Mouse (Mus musculus): Measurements from ENCODE around the gene Zfp69.

Zfp69 gene

DNA sequence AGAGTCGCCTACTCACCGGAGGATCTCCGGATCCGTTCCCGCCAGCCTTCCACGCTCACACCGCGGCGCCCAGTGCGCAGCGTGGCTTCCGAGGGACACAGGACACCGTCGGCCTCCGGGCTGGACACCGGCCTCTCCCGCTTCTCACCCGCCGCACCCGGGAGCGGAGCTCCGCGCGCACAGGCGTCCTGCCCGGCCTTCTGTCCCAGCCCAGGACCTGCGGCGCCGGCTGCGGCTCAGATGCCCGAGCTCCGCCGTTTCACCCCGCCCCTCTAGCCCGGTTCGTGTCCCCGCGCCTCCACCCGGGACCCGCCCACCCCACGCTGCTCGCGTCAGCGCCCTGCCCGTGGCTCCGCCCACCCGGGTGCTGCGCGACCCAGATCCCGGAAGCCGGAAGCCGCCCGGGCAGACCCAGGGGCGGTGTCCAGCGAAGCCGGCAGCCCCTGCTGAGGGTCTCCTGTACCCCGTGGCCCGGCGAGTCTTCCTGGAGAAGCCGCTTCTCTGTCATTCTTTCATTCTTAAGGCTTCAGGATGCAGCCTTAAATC lies at the start of gene Zfp69:
Gene Zfp69 (minus strand): TSS at position 272 of the 546 bp plus-strand sequence.
- peak; percentile 86 for DNase-seq (ENCODE audit: low spot score)

DNA sequence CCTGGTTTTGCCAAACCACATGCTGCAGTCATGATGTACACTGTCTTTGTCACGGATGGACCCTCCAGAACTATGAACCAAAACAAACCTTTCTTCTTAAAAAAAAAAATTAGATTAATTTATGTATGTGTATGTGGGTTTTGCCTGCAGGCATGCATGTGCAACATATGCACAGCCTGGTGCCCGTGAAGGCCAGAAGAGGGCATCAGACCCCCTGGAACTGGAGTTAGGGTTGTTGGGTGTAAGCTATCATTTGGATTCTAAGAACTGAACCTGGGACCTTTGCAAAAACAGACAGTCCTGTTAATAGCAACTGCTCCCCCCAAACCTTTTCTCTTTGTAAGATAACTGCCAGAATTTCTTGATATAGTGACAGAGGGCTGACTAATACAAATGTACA lies 49.5 kb upstream of the Zfp69 start:
- DNase-seq (ENCODE audit: low spot score): no peak

GRCm38 (mm10) chr4:120995911-120996310 lies 44.4 kb upstream of the Zfp69 start:
- DNase-seq (ENCODE audit: low spot score): no peak

GRCm38 (mm10) chr4:120993025-120993424 lies 41.5 kb upstream of the Zfp69 start:
- DNase-seq (ENCODE audit: low spot score): no peak

GRCm38 (mm10) chr4:120992284-120992683 lies 40.8 kb upstream of the Zfp69 start:
- DNase-seq (ENCODE audit: low spot score): no peak

DNA sequence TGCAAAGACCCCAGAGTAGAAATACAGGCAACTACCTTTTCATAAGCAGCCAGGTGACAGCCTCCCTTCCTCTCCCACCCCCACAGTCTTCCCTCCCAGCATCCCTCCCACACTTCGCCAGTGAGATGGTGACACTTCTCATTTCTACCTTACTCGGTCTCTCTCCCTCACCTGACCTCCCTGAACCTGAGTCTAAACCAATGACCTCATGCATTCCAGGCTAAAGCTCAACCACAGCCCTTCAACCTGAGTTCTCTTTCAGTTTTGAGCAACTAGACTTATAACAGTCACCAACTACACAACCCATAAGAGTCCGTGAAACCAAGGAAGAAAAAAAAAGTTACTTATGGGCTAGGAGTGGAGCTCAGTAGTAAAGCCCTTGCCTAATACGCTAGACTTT lies 35.8 kb upstream of the Zfp69 start:
- no peak for DNase-seq (ENCODE audit: low spot score)

- DNase-seq (ENCODE audit: low spot score): peak; percentile 58
Observed at GRCm38 (mm10) chr4:120986446-120986845, 34.9 kb upstream of the Zfp69 start.

- no peak for DNase-seq (ENCODE audit: low spot score)
Observed at GRCm38 (mm10) chr4:120978221-120978620, 26.7 kb upstream of the Zfp69 start.

DNA sequence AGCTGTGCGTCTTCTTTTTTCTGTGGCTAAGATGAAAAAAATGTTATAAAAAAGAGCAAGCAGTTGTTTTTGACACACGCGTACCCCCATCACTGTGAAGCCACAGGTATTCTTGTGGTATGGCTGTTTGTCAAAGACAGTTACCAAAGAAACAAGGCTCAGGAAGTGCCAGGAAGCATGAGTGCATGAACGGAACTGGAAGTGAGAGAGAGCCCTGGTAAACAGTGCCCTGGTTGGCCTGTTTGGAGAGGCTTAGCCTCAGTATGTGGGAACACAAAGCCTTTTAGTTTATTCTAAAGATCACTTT lies 23.9 kb upstream of the Zfp69 start:
- no peak for DNase-seq (ENCODE audit: low spot score)

DNA sequence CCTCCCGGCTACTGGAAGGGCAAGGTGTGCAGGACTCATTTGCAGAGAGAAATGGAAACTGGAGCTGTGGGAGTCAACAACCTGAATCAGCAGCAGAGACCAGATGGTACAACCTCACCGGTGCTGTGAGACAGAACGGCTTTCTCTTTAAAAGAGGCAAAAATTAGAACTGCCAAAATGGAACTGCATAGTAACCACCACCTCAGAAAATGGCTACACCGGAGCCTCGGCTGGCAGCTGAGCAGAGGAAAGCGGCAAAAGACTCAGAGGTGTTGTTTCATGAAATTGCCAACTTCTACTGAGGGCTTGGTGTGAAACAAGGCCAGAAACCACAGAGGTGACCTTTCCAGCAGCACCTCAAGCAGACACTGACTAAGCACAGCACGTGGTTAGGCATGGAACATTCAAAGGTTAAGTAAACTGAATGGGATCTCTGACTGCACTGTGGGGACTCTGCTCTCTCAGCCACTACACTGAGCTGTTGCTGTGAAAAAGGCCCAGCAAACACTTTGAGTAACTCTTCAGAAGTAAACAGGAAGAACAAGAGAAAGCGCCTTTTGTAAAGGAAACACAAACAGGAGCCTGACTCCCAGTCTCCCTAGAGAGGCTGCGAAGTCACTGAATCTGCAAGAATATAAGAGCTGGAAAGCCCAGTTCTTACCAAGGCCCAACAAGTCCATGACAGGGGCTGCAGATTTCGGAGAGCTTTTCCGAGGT lies 23.4 kb upstream of the Zfp69 start:
- DNase-seq (ENCODE audit: low spot score): no peak

DNA sequence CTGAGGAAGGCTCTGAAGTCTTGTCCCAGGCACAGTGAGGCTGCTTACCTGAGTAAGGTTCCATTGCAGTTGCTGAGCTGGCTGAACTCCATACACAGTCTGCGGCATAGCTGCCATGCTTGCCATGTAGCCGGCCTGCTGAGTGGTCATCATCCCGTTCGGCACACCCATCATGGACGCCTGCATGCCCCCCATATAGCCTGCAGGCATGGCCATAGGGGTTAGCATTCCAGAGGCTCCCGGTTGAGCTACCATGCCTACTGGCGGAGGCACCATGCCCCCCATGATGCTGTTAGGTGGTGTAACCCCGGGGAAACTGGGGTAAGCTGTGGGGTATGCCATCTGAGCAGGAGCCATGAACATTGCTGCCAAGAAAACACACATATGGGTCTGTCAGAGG lies 20.3 kb upstream of the Zfp69 start:
- DNase-seq (ENCODE audit: low spot score): no peak

DNA sequence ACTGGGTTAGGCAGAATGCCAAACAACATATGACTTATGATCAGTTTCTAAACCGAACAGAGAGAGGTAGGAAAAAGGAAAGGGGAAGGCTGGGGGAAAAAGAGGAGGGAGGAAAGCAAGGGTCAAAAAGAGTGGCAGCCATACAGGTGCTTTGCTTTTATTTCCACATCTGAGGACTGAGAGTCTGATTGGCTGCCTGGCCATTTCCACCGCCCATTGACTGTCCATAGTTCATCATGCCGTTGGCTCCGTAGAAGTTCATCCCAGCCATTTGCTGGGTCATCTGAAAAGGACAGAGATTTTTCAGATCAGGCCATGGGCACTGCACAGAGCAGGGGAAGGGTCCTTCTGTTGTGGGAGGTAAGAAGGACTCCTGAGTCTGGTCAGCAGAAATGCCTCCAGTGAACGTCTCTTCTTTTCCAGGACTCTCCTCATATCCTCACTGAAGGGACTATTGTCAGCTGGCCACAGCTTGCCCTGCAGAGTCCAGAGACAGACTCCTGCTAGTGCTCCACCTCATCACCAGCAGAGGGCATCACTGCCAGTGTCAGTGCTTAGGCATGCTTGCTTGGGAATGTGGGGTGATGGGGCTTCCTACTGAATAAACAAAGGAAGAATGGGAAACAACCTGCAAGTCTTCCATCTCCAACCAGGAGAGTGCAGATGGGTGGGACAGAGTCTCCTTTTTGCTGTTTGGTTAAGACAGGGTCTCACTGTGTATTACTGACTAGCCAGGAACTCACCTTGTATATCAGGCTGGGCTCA lies 18.1 kb upstream of the Zfp69 start:
- no peak for DNase-seq (ENCODE audit: low spot score)

GRCm38 (mm10) chr4:120968486-120968885 lies 17.0 kb upstream of the Zfp69 start:
- DNase-seq (ENCODE audit: low spot score): no peak

DNA sequence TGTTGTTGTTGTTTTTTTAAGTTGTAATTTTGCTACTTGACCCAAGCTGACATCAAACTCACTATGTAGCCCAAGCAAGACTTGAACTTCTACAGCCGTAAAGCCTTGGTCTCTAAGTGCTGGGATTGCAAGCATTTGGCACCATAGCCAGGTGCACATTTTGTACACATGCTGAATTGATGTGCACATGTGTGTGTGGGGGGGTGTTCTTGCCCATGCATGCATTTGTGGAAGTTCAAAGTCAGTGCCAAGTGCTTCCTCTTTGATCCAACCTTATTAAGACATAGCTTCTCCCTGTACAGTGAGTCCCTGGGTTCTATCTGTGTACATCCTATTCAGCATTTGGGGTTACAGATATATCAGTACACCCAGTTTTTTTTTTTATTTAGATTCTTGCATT lies 4.1 kb upstream of the Zfp69 start:
- no peak for DNase-seq (ENCODE audit: low spot score)

DNA sequence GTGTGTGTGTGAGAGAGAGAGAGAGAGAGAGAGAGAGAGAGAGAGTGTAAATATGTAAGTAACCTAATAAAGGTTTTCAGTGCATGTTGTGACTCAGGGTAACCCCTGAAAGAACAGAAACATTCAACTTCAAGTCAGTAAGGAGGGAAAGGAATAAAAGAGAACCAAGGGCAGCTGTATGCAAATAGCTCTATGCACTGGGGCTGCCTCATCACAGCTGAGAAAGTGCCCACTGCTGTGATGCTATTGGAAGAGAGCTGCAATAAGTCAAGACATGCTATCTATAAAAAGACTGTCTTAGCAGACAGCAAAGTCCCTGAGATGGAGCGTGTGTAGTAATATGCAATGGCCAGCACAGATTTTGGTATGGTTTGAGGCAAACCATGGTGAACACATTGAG lies 2.2 kb upstream of the Zfp69 start:
- DNase-seq (ENCODE audit: low spot score): no peak

DNA sequence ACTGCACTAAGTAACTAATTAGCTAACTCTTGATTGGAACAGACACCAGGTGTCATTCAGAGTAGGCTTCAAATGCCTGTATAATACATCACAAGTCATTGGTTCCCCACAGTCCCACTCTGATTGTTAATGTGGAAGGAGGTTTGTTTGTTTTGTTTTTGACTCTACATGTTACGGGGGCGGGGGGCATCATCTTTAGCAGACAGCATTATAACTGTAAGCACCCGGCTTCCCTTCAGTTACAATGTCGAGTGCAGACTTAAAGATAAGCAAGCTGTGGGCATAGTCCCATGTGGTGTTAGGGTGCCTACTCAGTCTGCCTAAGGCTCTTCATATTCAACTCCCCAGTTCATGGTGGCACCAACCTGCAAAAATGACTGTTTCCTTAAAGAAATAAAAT lies 1.5 kb upstream of the Zfp69 start:
- DNase-seq (ENCODE audit: low spot score): peak; percentile 34

GRCm38 (mm10) chr4:120952163-120952562 lies 664 bp upstream of the Zfp69 start:
- peak; percentile 47 for DNase-seq (ENCODE audit: low spot score)

DNA sequence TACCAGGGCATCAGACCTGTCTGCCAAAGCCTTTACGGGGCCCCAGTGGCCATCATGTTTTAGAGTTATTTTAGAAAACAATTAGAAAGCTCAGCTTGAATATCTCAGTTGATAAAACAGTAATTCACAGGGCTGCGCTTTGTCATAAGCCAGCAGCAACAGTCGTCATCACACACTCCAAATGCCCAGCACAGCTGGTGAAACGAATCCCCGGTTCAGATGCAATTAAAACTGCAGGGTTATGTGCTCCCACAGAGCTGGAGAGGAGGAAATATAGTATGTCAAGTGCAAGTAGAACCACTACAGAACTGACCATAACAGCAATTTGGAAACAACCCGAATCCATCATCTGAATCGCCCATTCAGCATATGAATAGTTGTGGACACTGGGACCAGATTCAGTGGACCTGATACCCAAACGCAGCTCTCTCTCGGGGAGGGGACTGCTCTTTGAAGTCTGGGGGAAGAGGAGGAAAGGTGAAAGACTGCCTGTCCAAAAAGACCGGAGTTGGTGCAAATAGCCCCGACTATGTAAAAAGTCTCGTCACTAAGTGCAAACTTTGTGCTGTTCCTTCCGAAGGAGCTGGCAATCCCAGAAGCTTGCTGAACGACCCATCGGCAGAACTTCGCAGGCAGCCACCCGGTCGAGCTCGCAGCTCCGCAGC lies 604 bp downstream of the Zfp69 start:
- DNase-seq (ENCODE audit: low spot score): peak; percentile 12

GRCm38 (mm10) chr4:120948938-120949337 lies 2.6 kb downstream of the Zfp69 start:
- DNase-seq (ENCODE audit: low spot score): no peak

- DNase-seq (ENCODE audit: low spot score): no peak
Observed at GRCm38 (mm10) chr4:120935006-120935405, 16.5 kb downstream of the Zfp69 start.

- no peak for DNase-seq (ENCODE audit: low spot score)
Observed at GRCm38 (mm10) chr4:120930736-120931135, 20.8 kb downstream of the Zfp69 start.

- DNase-seq (ENCODE audit: low spot score): no peak
Observed at GRCm38 (mm10) chr4:120928686-120929085, 22.8 kb downstream of the Zfp69 start.

- peak; percentile 64 for DNase-seq (ENCODE audit: low spot score)
Observed at GRCm38 (mm10) chr4:120925386-120925785, 26.1 kb downstream of the Zfp69 start.
